Mouse (Mus musculus) ovary, postnatal 14 days (tissue): Measurements from ENCODE around the gene Gtf2a1.
"Not testable (repeated sequence)": the region's sequence is repeated elsewhere in the genome, so short reads cannot be mapped to it uniquely, and the experiment has no call there.

Experiments
- DNase-seq: peaks from one replicate; pipeline ENCODE4 v3.0.0; 2022; ENCODE audit warnings: low spot score

Gene Gtf2a1

GRCm38 (mm10) chr12:91581204-91582070 is 8.8 kb downstream of the Gtf2a1 start:
- DNase-seq = no peak

- DNase-seq = no peak
These were observed 10.6 kb downstream of the Gtf2a1 start for GRCm38 (mm10) chr12:91579665-91580064.

GRCm38 (mm10) chr12:91571708-91572107 is 18.6 kb downstream of the Gtf2a1 start:
- no peak for DNase-seq

GRCm38 (mm10) chr12:91569255-91569654 is 21.0 kb downstream of the Gtf2a1 start:
- no peak for DNase-seq

- no peak for DNase-seq
These were observed 23.1 kb downstream of the Gtf2a1 start for GRCm38 (mm10) chr12:91567145-91567544.

- DNase-seq = not testable (repeated sequence)
These were observed 32.1 kb downstream of the Gtf2a1 start for GRCm38 (mm10) chr12:91558152-91558551.

GRCm38 (mm10) chr12:91557358-91558005 is 32.8 kb downstream of the Gtf2a1 start:
- not testable (repeated sequence) for DNase-seq

- peak; percentile 34 for DNase-seq
These were observed 38.3 kb downstream of the Gtf2a1 start for GRCm38 (mm10) chr12:91551773-91552526.

- no peak for DNase-seq
These were observed 40.8 kb downstream of the Gtf2a1 start for GRCm38 (mm10) chr12:91549471-91549870.

- no peak for DNase-seq
These were observed 50.1 kb downstream of the Gtf2a1 start for GRCm38 (mm10) chr12:91540202-91540601.

GRCm38 (mm10) chr12:91534514-91534913 is 55.8 kb downstream of the Gtf2a1 start:
- no peak for DNase-seq

GRCm38 (mm10) chr12:91523626-91524025 is 66.7 kb downstream of the Gtf2a1 start:
- DNase-seq = no peak

- no peak for DNase-seq
These were observed 72.5 kb downstream of the Gtf2a1 start for GRCm38 (mm10) chr12:91517808-91518207.

- DNase-seq = no peak
These were observed 76.3 kb downstream of the Gtf2a1 start for GRCm38 (mm10) chr12:91513980-91514379.

- no peak for DNase-seq
These were observed 78.5 kb downstream of the Gtf2a1 start for GRCm38 (mm10) chr12:91511766-91512165.
